Mouse (Mus musculus): ENCODE results near the gene Fuom. TPM values are rescaled to one million over a fixed set of nuclear protein-coding genes. Genes with fewer than 3 reads are reported as not detected.
"Not testable (repeated sequence)": the region's sequence is repeated elsewhere in the genome, so short reads cannot be mapped to it uniquely, and the experiment has no call there.

The Fuom gene
- total RNA-seq (2021) = 10 to 100 TPM; 72.7 to 79.5 TPM

DNA sequence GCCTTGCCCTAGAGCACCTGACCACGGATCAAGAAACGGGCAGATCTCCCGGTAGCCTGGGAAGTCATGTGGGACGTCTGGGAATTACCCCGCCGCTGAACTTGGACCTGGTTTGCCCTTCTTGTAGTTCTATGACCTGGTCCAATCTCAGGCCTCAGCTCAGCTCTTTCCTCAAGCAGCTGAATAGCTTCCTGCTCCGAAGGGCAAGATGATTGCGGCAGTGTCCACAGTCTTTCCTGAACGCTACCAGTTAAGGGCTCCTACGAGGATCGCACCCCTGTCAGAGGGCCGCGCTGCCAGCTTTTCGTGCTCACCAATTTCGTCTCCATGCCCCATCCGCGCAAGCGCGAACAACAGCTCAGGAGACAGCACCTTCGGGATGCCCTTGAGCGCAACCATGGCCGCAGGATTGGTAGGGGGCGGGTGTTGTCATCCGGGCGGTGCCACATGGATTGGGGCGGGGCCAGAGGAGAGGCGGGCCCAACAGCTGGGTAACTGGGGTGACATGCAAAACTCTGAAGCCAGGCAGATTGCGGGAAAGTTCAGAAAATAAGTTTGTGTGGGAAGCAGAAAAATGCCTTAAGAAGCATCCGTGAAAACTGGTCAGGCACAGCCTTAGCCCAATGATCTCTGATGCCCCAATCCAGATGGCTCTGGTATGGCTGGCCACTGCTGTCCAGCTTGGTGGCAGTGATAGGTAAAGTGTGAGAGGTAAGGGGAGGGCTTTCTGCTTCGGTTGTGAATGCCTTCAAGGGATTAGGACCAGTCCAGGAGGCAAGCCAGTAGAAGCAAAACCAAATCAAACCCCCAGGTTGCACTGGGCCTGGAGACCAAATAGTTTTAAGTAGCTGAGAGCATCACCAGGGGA lies at the start of gene Fuom:
TSS of gene Fuom (minus strand) at position 449 of the 868 bp plus-strand sequence.
- DNase-seq = peak; percentile 83 to 85
- intact Hi-C loops (cut with DNase I) = no loop called here

DNA sequence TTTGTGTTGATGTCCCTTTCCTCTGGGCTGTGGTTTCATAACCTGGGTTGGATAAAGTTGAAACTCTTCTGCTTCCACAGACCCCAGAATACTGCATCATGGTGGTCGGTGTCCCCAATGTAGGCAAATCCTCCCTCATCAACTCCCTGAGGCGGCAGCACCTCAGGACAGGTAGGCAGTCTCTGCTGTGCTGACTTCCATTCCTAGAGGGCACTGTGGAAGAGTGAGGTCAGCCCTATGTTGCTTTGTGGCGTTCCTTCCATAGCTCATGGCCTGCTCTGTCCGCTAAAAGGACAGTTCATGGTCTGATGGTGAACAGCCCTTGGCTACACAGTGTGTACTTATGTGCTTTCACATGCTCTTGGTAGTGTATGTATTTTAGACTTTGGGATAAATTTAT lies 42.3 kb upstream of the Fuom start:
- intact Hi-C loops (cut with DNase I) = loop anchor here (5.0 kb wide), 1 partner anchor 177 kb away; no protein-coding TSS in a partner anchor
- no peak for DNase-seq

DNA sequence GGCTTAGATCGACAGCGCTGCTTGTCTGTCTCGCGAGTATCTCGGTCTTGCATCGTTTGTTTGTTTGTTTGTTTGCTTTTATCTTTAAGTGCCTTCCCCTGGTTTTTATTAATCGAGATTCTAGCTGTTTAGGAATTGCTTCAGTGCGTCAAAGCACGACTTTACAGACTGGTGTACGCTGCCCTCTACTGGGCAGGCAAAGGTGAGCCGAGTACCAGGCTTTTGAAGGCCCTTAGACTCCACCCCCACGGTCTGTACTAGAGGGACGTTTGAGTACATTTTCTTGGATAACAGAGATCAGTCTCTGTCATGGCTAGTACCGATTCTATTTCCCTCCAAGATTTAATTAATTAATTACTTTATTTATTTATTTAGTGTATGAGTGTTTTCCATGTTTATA lies 39.1 kb upstream of the Fuom start:
- DNase-seq = peak; percentile 62 to 68
- intact Hi-C loops (cut with DNase I) = loop anchor here (1.0 to 5.0 kb wide), 2 partner anchors 63 to 174 kb away; no protein-coding TSS in a partner anchor

DNA sequence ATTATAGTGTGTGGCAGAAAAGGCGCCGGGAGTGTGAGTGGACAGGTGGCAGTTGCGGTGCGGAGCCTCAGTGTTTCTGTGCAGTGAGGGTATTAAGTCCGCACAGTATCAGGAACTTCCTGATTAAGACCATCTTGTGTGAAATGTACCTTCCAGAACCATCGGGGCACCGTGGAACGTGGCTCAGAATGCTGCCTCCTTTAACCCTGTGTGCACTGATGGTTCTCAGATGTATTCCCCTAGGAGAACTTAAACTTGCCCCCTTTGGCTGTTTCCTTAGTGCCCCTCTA lies 35.7 kb upstream of the Fuom start:
- intact Hi-C loops (cut with DNase I) = loop anchor here (1.0 to 5.0 kb wide), 2 partner anchors 22 to 101 kb away; partner anchors contain the start of genes Echs1, Tubgcp2 and Zfp511
- no peak for DNase-seq

DNA sequence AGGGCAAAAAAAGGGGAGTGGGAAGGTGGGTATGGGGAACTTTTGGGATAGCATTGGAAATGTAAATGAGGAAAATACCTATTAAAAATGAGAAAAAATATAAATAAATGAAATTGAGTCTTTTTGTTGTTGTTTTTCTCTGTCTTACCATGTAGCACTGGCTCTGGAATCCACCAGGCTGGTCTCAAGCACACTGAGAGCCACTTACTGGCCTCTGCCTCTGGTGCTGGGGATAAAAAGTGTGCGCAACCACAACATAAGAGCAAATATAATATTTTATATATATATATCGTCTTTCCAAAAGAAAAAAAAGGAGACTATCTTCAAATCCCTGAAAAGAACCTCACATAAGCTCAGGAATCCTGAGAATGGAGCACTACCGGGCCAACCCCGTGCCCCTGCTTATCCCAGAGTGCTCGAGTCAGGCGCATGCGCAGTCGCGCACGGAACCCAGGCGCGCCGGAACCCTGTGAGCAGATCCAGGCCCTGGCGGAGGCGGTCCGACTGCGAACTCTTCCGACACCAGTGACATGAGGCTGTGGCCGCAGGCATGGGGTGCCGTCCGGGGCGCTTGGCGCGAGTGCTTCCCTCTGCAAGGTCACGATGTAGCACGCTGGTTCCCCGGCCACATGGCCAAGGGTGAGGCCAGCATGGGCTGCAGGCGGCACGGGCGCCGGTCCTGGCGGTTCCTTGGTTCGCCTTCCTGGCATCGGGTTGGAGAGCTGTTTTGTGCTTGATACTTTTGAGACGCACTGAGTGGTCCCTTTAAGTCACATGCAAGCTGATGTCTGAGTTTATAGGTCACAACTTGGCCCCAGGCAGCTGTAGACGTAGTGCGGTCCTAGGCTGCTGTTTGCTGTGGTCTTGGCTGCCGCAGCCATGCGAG lies 35.1 kb upstream of the Fuom start, which contains the start of gene Mtg1:
TSS of gene Mtg1 (plus strand) at position 430 of the 886 bp plus-strand sequence.
- intact Hi-C loops (cut with DNase I) = loop anchor here (1.0 to 5.0 kb wide), 2 partner anchors 21 to 100 kb away; partner anchors contain the start of genes Echs1, Tubgcp2 and Zfp511

DNA sequence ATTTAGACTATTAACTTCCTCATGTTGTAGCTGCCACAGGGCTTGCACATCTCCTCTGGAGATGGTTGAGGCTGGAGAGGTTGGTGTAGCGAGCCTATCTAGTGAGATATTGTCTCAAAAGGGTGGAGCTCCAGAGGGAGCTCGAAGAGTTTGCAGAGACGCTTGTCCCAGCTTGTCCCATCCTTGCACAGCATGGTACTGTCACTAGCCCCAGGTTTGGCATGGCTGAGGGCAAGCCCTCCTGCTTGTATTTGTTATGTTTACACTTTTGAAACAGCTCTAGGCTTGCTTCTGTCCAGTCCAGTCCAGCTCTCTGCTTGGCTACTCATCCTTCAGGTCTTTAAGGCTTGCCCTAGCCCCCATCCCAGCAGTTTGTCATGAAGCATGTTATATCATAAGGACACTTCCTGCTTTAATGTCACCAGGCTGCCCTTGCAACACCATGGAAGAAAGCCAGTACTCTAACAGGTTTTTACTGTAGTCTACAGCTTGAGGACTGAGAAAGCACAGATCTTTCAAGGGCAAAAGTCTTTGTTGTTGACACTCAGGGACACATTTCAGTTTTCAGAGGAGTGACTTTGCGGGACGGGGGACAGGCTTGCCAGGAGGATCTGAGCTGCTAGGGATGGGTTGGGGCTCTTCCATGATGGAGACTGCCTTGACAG lies 33.0 kb upstream of the Fuom start:
- no peak for DNase-seq
- intact Hi-C loops (cut with DNase I) = loop anchor here (5.0 kb wide), 1 partner anchor 98 kb away; the partner anchor contains the start of genes Tubgcp2 and Zfp511

More for the DNA sequence above, 35.1 kb upstream of the Fuom start, which contains the start of gene Mtg1:
- DNase-seq = peak; percentile 97 to 100

DNA sequence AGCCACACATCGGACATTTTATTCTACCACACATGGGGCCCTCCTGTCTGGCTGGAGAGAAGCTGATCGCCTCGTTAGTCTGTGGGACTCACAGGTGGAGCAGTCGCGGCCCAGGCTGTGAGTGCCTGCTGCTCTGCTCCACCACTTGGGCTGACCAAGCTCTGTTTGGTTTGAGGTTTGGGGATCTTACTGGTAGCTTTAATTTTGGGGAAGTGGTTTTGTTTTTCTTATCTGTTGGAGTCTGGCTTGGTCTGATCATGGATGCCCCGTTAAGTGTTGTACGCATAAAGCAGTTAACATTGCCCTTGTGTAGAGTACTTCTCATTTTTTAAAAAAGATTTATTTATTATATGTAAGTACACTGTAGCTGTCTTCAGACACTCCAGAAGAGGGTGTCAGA lies 31.8 kb upstream of the Fuom start:
- intact Hi-C loops (cut with DNase I); DNase-seq: not testable (repeated sequence)

DNA sequence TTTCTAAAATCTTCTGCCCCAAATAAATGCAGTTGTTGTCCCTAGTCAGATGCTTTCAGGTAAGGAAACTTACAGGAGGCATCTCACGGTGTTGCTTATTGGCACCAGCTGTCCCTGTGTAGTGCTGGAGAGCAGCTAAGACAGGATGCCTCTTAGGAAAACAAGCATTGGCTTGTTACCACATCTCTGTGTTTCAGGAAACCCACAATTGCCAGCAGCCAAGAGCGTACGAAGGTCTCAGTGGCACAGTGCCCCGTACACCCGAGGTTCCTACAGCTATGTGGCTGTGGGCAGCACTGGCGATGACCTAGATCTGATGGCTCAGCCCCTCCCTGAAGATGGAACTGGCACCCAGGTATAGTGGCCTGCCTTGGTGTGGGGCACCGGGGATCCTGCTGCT lies 29.9 kb upstream of the Fuom start:
- intact Hi-C loops (cut with DNase I) = not testable (repeated sequence)

DNA sequence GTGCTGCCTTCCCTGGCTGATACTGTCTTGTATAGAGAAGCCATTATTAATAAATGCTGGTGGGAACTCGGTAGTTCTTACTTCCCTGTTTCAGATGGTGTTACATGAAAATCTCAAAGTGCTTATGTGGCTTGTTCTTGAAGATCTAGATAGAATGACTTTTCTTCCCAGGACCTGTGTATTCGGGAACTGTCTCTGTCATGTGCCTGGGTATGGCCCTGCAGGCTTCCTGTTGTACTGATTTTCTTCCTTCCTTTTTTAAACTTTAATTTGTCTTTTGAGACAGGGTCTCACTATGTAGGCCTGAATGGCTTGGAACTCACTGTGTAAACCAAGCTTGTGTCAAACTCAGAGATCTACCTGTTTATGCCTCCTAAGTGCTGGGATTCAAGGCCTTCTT lies 25.7 kb upstream of the Fuom start:
- intact Hi-C loops (cut with DNase I) = loop anchor here (10.0 kb wide), 1 partner anchor 443 kb away; the partner anchor contains the start of gene Cfap46
- no peak for DNase-seq

More for the DNA sequence above, 29.9 kb upstream of the Fuom start:
- not testable (repeated sequence) for DNase-seq

DNA sequence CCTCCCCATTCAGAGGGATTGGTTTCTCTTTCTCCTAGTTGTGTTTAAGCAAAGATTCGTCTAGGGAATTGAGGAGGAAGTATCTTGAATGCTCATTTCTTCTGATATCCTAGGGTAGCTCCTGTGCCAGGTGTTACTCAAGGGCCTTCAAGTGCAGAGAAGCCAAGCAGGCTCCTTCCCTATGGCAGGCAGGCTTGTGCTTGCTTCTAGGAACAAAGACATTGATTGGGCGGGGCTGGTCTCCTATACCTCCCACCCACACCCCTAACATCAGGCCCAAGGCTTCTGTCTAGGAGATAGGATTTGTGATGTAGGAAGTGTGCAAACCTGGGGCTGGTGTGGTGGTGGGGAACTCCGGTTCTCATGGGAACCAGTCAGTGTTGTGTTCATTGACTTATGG lies 24.7 kb upstream of the Fuom start:
- intact Hi-C loops (cut with DNase I) = loop anchor here (10.0 kb wide), 1 partner anchor 442 kb away; the partner anchor contains the start of gene Cfap46

DNA sequence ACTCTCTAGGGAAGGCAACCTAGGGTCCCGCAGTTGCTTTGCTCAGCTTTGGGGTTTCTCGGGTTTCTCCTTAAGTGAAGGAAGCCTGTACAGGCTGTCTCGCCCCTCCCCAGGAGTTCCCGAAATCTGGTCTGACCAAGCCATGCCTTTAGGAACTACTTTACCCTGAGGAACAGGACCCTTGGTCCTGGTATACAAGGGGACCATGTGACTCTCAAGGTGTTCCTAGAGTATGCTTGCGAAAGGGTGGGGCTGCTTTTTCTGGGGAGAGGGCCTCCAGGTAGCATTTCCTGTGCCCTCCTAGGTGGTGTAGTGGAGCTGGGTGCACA lies 23.7 kb upstream of the Fuom start:
- DNase-seq = no peak
- intact Hi-C loops (cut with DNase I) = loop anchor here (10.0 kb wide), 1 partner anchor 441 kb away; the partner anchor contains the start of gene Cfap46

More for the DNA sequence above, 24.7 kb upstream of the Fuom start:
- no peak for DNase-seq

DNA sequence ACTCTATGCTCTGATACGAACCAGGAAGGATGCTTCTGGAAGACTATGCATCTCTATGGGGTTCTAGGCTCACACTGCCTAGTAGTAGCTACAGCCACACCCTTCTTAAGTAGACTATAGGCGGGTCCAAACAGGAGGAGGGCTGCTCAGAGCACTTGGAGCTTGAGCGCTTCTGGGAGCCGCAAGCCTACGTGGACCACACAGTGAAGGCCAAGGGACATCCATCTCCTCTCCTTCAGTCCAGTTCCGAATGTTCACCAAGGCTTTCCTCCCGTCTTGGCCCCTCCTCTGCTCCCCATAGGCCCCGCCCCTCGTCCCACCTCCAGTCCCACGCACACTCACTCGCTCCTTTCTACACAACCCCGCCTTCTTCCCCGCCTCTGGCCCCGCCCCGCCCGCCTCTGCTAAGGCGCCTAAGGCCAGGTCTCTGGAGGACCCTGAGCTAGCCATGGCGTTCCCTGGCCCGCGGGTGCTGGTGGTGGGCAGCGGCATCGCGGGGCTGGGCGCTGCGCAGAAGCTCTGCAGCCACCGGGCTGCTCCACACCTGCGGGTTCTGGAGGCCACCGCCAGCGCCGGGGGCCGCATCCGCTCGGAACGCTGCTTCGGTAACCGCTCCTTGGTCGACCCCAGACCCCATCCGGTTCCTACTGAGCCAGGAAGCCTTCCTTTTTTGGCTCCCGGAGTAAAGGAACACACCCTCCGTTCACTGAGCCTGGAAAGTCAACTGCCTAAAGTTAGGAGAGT lies 23.2 kb upstream of the Fuom start:
- intact Hi-C loops (cut with DNase I) = loop anchor here (10.0 kb wide), 1 partner anchor 441 kb away; the partner anchor contains the start of gene Cfap46

DNA sequence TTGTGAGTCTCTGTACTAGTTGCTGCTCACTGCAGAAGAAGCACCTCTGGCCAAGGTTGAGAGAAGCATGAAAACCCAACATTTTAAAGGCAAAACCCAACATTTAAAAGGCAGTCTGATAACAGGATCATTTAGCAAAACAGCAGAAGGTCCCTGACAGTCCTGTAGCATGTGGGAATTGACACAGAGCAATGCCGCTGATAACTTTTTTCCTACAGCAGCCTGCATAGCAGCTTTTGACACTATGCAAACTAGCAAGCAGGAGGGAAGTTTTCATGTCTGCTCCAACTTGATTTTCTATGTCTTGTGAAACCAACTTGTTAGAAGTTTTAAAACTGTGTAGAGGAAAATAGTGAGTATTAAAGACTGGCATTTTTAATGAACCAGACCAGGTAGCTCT lies 22.1 kb upstream of the Fuom start:
- intact Hi-C loops (cut with DNase I) = loop anchor here (5.0 to 10.0 kb wide), 2 partner anchors 87 to 440 kb away; partner anchors contain the start of genes Cfap46, Tubgcp2 and Zfp511

More for the DNA sequence above, 23.2 kb upstream of the Fuom start:
- peak; percentile 92 to 94 for DNase-seq

DNA sequence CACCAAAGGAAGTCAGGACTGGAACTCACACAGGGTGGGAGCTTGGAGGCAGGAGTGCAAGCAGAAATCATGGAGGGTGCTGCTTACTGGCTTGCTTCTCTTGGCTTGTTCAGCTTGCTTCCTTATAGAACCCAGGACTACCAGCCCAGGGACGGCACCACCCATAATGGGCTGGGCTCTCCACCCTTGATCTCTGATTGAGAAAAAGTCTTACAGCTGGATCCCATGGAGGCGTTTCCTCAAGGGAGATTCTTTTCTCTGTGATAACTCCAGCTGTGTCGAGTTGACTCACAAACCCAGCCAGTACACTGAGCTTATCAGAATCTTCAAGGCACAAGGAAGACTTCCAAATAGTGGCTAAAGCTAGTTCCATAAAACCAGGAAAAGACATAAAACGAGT lies 20.5 kb upstream of the Fuom start:
- intact Hi-C loops (cut with DNase I) = loop anchor here (5.0 to 10.0 kb wide), 2 partner anchors 85 to 438 kb away; partner anchors contain the start of genes Cfap46, Tubgcp2 and Zfp511
- DNase-seq = no peak

More for the DNA sequence above, 22.1 kb upstream of the Fuom start:
- no peak for DNase-seq

DNA sequence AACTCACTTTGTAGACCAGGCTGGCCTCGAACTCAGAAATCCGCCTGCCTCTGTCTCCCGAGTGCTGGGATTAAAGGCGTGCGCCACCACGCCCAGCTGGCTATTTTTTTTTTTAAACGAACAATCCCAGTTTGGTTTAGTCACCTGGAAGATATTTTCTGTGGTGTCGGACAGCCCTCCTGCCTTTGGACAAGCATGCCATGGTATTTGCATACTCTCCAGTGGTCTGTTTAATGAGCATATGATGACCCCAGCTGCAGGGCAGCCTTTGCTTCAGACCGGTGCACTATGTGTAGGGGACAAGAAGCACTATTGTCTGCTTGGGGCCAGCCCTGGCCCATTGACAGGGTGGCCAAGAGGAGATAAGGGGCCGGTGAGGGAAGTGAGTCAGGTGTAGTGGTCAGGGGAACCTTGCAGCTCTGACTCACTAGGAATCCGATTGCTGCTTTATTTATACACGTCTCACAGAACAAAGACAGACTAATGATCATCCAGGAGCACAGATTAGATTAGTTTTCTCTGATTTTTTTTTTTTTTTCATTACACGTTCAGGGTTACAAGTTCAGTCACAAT lies 19.2 kb upstream of the Fuom start:
- no peak for DNase-seq
- intact Hi-C loops (cut with DNase I) = loop anchor here (5.0 to 10.0 kb wide), 2 partner anchors 84 to 437 kb away; partner anchors contain the start of genes Cfap46, Tubgcp2 and Zfp511

DNA sequence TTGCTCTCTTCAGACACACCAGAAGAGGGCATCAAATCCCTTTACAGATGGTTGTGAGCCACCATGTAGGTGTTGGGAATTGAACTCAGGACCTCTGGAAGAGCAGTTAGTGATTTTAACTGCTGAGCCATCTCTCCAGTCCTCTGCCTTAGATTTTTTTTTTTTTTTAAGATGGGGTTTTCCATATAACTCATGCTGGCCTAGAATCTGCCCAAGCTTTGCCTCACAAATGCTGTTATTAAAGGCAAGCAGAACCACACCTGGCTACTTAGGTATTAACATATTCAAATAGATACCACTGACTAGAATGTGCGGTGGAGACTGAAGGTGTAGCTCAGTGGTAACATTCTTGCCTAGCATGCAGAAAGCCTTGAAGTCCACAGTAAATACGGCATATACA lies 18.2 kb upstream of the Fuom start:
- no peak for DNase-seq
- intact Hi-C loops (cut with DNase I) = loop anchor here (5.0 to 10.0 kb wide), 2 partner anchors 83 to 436 kb away; partner anchors contain the start of genes Cfap46, Tubgcp2 and Zfp511

DNA sequence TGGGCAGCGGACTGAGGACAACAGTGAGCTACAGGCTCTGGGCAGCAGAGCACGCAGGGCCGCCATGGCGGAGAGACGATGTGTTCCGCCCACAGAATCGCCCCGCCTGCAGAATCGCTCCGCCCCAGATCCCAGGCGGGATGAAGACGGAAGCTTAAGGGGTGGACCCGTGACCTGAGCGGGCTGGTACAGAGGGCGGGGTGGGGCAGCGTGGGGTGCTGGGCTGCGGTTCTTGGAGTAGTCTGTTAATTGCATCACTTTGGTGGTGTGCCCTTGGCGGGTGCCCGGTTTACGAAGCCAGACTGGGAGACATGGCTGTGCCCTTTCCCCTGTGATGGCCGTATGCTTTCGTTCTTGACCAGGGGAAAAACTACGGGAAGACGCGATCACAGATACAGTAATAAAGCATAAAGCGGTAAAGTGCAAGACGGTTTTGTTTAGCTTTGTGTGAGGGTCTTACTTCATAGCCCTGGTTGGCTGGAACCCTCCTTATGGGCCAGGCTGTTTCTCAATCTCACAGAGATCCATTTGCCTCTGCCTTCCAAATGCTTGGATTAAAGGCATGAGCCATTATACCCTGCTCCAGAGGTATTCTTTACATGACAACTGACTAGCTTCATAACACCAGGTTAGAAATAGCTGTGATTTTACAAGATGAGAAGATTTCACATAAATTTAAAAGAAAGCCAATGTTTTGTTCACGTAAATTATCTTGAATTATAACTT lies 14.3 kb upstream of the Fuom start, which contains the start of gene Echs1:
TSS of gene Echs1 (minus strand) at position 148 of the 726 bp plus-strand sequence.
- peak; percentile 90 for DNase-seq
- intact Hi-C loops (cut with DNase I) = loop anchor here (1.0 kb wide), 1 partner anchor 22 kb away; no protein-coding TSS in a partner anchor
